Mouse (Mus musculus) midbrain, embryonic 10.5 days (tissue): ENCODE data around the gene Tcp1. TPM values are rescaled to one million over a fixed set of nuclear protein-coding genes. Genes with fewer than 3 reads are reported as not detected.
"Not testable (repeated sequence)": the region's sequence is repeated elsewhere in the genome, so short reads cannot be mapped to it uniquely, and the experiment has no call there.

Source experiments
- DNase-seq: peaks from one replicate; pipeline ENCODE4 v3.0.0-alpha.2; 2017; ENCODE audit warnings: low spot score
- H3K27ac ChIP-seq: fragments of 300-500 bp; sonication (generic); replicated peaks from 2 replicates; pipeline ENCODE4 v1.5.1; 2016; ENCODE audit warnings: mild to moderate bottlenecking
- H3K27me3 ChIP-seq: fragments of 300-500 bp; sonication (generic); 2 replicates; pipeline ENCODE4 v1.6.1; 2016; ENCODE audit warnings: low read depth, mild to moderate bottlenecking; ENCODE audit not compliant: poor library complexity, severe bottlenecking
- H3K36me3 ChIP-seq: fragments of 300-500 bp; sonication (generic); 2 replicates; pipeline ENCODE4 v1.6.1; 2016; ENCODE audit warnings: mild to moderate bottlenecking, moderate library complexity
- H3K4me1 ChIP-seq: fragments of 300-500 bp; sonication (generic); 2 replicates; pipeline ENCODE4 v1.6.1; 2016
- H3K4me3 ChIP-seq: fragments of 300-500 bp; sonication (generic); 2 replicates; pipeline ENCODE4 v1.5.1; 2016; ENCODE audit warnings: mild to moderate bottlenecking, moderate library complexity
- H3K9me3 ChIP-seq: fragments of 300-500 bp; sonication (generic); replicated peaks from 2 replicates; pipeline ENCODE4 v1.6.1; 2016; ENCODE audit warnings: mild to moderate bottlenecking
- WGBS: fragments of 180-500 bp; shearing (Covaris S2); methylation state at CpG from one replicate; pipeline ENCODE4 v1.1.7; 2016; 5-methylcytosine and 5-hydroxymethylcytosine counted together
- polyA plus RNA-seq: library from polyadenylated mRNA; unstranded; fragments of >200 nt; fragmentation: Nextera tagmentation; extraction: Ambion mirVana; gene quantifications from 2 replicates; pipeline ENCODE4 v1.2.1, GENCODE M21; 2016

Gene Tcp1
- polyA plus RNA-seq, 1 experiment from 2014 or later: 517 TPM

DNA sequence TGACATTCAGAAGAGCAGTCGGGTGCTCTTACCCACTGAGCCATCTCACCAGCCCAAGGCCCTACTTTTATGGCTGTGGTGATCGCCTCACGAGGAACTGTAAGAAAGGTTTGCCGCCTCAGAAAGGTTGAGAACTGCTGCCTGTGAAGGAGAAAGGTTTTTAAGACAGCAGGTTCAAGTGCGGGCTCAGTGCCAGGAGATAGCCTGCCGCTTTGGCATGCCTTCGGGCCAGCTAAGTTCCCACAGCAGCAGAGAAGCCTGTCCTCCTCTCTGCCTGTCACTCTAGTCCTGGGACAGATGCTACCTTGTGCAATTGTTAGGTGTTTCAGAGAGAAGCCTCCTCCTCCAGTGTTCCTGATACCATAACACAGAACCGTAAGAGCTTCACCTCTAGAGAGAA lies 41.2 kb downstream of the Tcp1 start:
- 97% methylated on average over 8 of the region's 8 CpGs for WGBS

GRCm38 (mm10) chr17:12959377-12959776 lies 43.9 kb downstream of the Tcp1 start:
- H3K27ac ChIP-seq: 0 out of 2 replicates have a peak overlapping the region, but pooled peaks have one; percentile 55
- not testable (repeated sequence) for DNase-seq, H3K9me3 ChIP-seq, H3K27me3 ChIP-seq
- peaks cover 36% of the 10 kb centered on the region for H3K36me3 ChIP-seq
- WGBS: 50% methylated on average over 1 of the region's 2 CpGs
- H3K4me1 ChIP-seq: peaks cover 19% of the 10 kb centered on the region
- H3K4me3 ChIP-seq: peak overlapping the region; percentile 44

More for the DNA sequence above, 41.2 kb downstream of the Tcp1 start:
- Histone ChIP-seq H3K4me3 (no peak overlapping the region), H3K27me3 (no peaks in the 10 kb centered on the region), H3K36me3 (peaks cover 58% of the 10 kb centered on the region), H3K27ac (no peak overlapping the region), H3K9me3 (no peaks in the 10 kb centered on the region), H3K4me1 (peaks cover 19% of the 10 kb centered on the region)
- no peak for DNase-seq

DNA sequence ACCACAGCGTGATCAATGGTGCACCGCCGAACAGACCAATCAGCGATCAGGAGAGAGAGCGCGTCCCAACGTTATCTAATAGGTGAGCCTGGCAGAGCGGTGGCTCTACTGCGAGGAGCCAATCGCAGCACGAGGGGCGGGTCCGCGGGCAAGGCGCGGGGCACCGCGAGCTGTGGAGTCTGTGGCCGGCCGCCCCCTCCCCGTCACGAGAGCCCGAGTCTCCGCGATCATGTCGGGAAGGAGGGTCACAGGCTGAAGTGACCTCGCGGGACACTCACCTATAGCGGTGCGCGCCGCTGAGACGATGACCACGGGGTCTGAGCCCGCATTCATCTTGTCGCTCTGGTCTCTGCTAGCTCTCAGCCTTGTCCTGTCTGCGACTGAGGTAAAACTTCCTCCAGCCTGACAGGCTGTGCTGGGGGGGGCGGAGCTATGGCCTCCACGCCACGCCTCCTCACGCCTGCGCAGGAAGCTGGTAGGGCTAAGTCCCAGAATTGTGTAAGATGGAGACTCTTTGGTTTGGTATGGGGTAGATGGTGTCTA lies 44.9 kb downstream of the Tcp1 start, which contains the start of gene Acat2:
Acat2 (minus strand) TSS at position 417 of the 543 bp plus-strand sequence.
- WGBS: under 1% methylated on average over 42 of the region's 42 CpGs
- H3K4me1 ChIP-seq: peaks cover 19% of the 10 kb centered on the region
- DNase-seq: peak; percentile 93
- H3K27ac ChIP-seq: peak within 1 kb of the TSS; percentile 91
- peak within 1 kb of the TSS; percentile 72 for H3K4me3 ChIP-seq
- peaks cover 36% of the 10 kb centered on the region for H3K36me3 ChIP-seq
- H3K27me3 ChIP-seq: no peaks in the 10 kb centered on the region
- no peaks in the 10 kb centered on the region for H3K9me3 ChIP-seq

GRCm38 (mm10) chr17:12963476-12963875 lies 48.0 kb downstream of the Tcp1 start:
- Histone ChIP-seq H3K27me3 (no peaks in the 10 kb centered on the region), H3K36me3 (peaks cover 43% of the 10 kb centered on the region), H3K27ac (no peak overlapping the region), H3K9me3 (no peaks in the 10 kb centered on the region), H3K4me1 (peaks cover 17% of the 10 kb centered on the region), H3K4me3 (no peak overlapping the region)
- DNase-seq: no peak
- whole genome bisulfite sequencing: 93% methylated on average over 3 of the region's 3 CpGs

GRCm38 (mm10) chr17:12967173-12967572 lies 51.7 kb downstream of the Tcp1 start:
- Histone ChIP-seq H3K4me3 (no peak overlapping the region), H3K9me3 (no peaks in the 10 kb centered on the region), H3K4me1 (no peaks in the 10 kb centered on the region), H3K27ac (no peak overlapping the region), H3K36me3 (peaks cover 74% of the 10 kb centered on the region), H3K27me3 (no peaks in the 10 kb centered on the region)
- 89% methylated on average over 2 of the region's 2 CpGs for WGBS
- DNase-seq: no peak

- no peaks in the 10 kb centered on the region for H3K4me1 ChIP-seq
- DNase-seq: no peak
- no peak overlapping the region for H3K4me3 ChIP-seq
- H3K27ac ChIP-seq: no peak overlapping the region
- WGBS: 89% methylated on average over 2 of the region's 2 CpGs
- H3K27me3 ChIP-seq: no peaks in the 10 kb centered on the region
- no peaks in the 10 kb centered on the region for H3K9me3 ChIP-seq
- H3K36me3 ChIP-seq: peaks cover 85% of the 10 kb centered on the region
Observed at GRCm38 (mm10) chr17:12973851-12974250, 58.4 kb downstream of the Tcp1 start.

Other genes with a start within 250 kb of the Tcp1 start
- not detected in 2 replicates for gene Slc22a1, start 239.9 kb upstream of the Tcp1 start, polyA plus RNA-seq
- 16.3 and 18.0 TPM in 2 replicates for gene Igf2r, start 146.0 kb upstream of the Tcp1 start, polyA plus RNA-seq
- gene Mas1, start 47.6 kb upstream of the Tcp1 start, polyA plus RNA-seq: 0.24 and 0.27 TPM in 2 replicates
- not detected in 2 replicates for gene Mrgprh, start 39.7 kb upstream of the Tcp1 start, polyA plus RNA-seq
- 1.0 and 2.0 TPM in 2 replicates for gene Pnldc1, start 5.5 kb upstream of the Tcp1 start, polyA plus RNA-seq
- gene Mrpl18, start 644 bp downstream of the Tcp1 start, polyA plus RNA-seq: 185 and 193 TPM in 2 replicates
- gene Acat3, start 24.9 kb downstream of the Tcp1 start, polyA plus RNA-seq: 1.5 and 1.6 TPM in 2 replicates
- gene Acat2, start 45.0 kb downstream of the Tcp1 start, polyA plus RNA-seq: 410 and 455 TPM in 2 replicates
- 132 and 138 TPM in 2 replicates for gene Wtap, start 78.5 kb downstream of the Tcp1 start, polyA plus RNA-seq
- gene Sod2, start 91.1 kb downstream of the Tcp1 start, polyA plus RNA-seq: 107 and 110 TPM in 2 replicates
- gene Gpr31b, start 136.6 kb downstream of the Tcp1 start, polyA plus RNA-seq: not detected in 2 replicates
- gene Tcp10b, start 145.4 kb downstream of the Tcp1 start, polyA plus RNA-seq: 0.16 TPM in 1 of 2 replicates, not detected in the other
- not detected in 2 replicates for gene Unc93a, start 216.1 kb downstream of the Tcp1 start, polyA plus RNA-seq